In genomic region chr5:21189460-21189859, GRCm38 (mm10) we compare ENCODE assay signal across 16 mouse cellular contexts.
"Had no signal": no experiment of that assay in that cellular context is flagged by ENCODE, and none has a peak within 500 bp of the region (broad histone marks: within the 10 kb centered on the region; RNA-seq: fewer than 3 reads in every experiment).

No protein-coding gene starts in this region.

- H3K36me3 ChIP-seq: limb, embryonic 13.5 days; midbrain, embryonic 13.5 days; neural tube, embryonic 12.5 days; stomach, embryonic 15.5 days had no signal

- H3K4me2 ChIP-seq: limb, embryonic 13.5 days; liver, embryonic 11.5 days; midbrain, embryonic 13.5 days; neural tube, embryonic 12.5 days; stomach, embryonic 15.5 days had no signal

- DNase-seq: kidney, adult 11 months; kidney, adult 9 months; kidney, postnatal 36 days; layer of hippocampus, adult 9-11 months; layer of hippocampus, postnatal 36 days; left cerebral cortex, postnatal 4 days; thymus, adult 2 months; thymus, postnatal 25 days had no signal

- H3K9me3 ChIP-seq: stomach, embryonic 15.5 days had no signal

- H3K27me3 ChIP-seq: neural tube, embryonic 12.5 days; stomach, embryonic 15.5 days had no signal

- H3K9ac ChIP-seq: limb, embryonic 13.5 days; midbrain, embryonic 13.5 days; neural tube, embryonic 12.5 days; stomach, embryonic 15.5 days had no signal

- H3K4me3 ChIP-seq: limb, embryonic 13.5 days; midbrain, embryonic 13.5 days; myocyte; neural tube, embryonic 12.5 days; stomach, embryonic 15.5 days had no signal

- ATAC-seq: hindbrain, postnatal 0 days; midbrain, embryonic 13.5 days had no signal

- H3K27ac ChIP-seq: hindbrain, postnatal 0 days; kidney, postnatal 0 days; limb, embryonic 13.5 days; midbrain, embryonic 13.5 days; neural tube, embryonic 12.5 days; stomach, embryonic 15.5 days had no signal
